Mouse (Mus musculus) hindlimb bud, embryonic 11.5 days (tissue): ENCODE data around the gene Gm32802.
"Not testable (repeated sequence)": the region's sequence is repeated elsewhere in the genome, so short reads cannot be mapped to it uniquely, and the experiment has no call there.

Experiments
- DNase-seq: peaks from one replicate; pipeline ENCODE4 v3.0.0-alpha.2; 2012; ENCODE audit warnings: low read depth, low spot score; ENCODE audit errors: extremely low spot score

Gm32802 gene

DNA sequence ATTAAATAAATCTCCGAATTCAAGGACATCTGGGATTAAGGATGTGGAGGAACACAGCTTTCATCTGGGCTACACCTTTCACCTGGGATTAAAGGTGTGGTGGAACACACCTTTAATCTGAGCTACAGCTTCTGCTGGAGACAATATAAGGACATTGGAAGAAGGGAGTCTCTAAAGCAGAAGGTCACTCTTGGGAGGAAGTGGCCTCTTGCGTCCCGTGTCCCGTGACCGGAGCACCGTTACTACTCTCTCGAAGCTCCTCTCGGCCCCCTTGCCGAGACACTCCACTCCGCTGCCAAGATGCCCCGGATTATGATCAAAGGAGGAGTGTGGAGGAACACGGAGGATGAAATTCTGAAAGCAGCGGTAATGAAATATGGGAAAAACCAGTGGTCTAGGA, at the start of gene Gm32802:
Gene Gm32802, plus strand, starts transcription at position 301 of the 400 bp plus-strand sequence.
- not testable (repeated sequence) for DNase-seq

GRCm38 (mm10) chr10:118215719-118216393, 42.6 kb upstream of the Gm32802 start:
- DNase-seq: not testable (repeated sequence)

GRCm38 (mm10) chr10:118227629-118228028, 30.9 kb upstream of the Gm32802 start:
- DNase-seq: not testable (repeated sequence)

- DNase-seq: not testable (repeated sequence)
Observed at GRCm38 (mm10) chr10:118232607-118233006, 25.9 kb upstream of the Gm32802 start.

- not testable (repeated sequence) for DNase-seq
Observed at GRCm38 (mm10) chr10:118240680-118241079, 17.8 kb upstream of the Gm32802 start, which contains the start of gene Gm32717. Gene Gm32717 (minus strand): TSS chr10:118240780.

- not testable (repeated sequence) for DNase-seq
Observed at GRCm38 (mm10) chr10:118249006-118249595, 9.4 kb upstream of the Gm32802 start.

DNA sequence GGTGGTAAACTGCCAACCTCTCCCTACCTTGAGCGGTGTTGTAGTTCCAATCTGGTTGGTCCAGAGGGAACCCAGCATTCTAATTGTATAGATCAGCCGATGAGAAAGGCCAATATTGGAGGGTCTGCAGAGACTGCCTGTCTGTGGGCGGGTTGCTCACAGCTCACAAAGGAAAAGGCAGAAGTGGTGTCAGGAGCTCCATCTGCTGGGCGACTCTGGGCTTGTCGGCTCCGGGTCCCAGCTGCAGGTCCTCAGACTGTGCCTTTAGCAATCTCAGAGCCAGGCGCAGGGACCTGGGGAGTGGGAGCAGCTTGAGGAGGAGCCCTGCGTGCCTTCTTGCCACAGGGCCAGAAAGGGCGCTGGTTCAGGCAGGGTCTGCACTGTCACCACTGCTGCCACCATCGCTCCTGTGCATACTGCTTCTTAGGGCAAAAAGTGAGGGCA, 7.6 kb upstream of the Gm32802 start:
- DNase-seq: peak; percentile 22

GRCm38 (mm10) chr10:118268812-118269211, 10.3 kb downstream of the Gm32802 start:
- not testable (repeated sequence) for DNase-seq

- not testable (repeated sequence) for DNase-seq
Observed at GRCm38 (mm10) chr10:118271416-118271815, 12.9 kb downstream of the Gm32802 start.

- DNase-seq: not testable (repeated sequence)
Observed at GRCm38 (mm10) chr10:118278069-118278468, 19.6 kb downstream of the Gm32802 start.

GRCm38 (mm10) chr10:118282565-118282964, 24.1 kb downstream of the Gm32802 start:
- not testable (repeated sequence) for DNase-seq

DNA sequence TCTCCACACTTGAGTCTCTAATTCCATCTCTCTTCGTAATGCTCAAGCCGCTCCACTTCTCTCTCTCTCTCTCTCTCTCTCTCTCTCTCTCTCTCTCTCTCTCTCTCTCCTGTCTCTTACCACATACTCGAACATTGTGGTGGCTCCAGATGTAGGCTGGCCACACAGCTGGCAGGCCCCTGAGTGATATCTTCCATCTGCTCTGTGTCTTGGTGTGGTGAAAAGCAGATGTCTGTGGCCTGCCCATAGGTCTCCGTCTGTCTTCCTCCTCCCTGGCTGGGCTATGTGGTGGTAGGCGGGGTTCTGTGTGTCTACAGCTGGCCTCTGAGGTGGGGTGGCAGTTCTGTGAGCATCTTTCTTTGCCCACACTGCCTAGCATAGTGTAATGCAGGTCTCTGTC, 24.5 kb downstream of the Gm32802 start:
- not testable (repeated sequence) for DNase-seq

- DNase-seq: no peak
Observed at GRCm38 (mm10) chr10:118294938-118295337, 36.5 kb downstream of the Gm32802 start, which contains the start of gene Iltifb. Gene Iltifb (minus strand): TSS chr10:118295038.

- DNase-seq: not testable (repeated sequence)
Observed at GRCm38 (mm10) chr10:118302133-118302532, 43.6 kb downstream of the Gm32802 start.
